Mouse (Mus musculus): ENCODE data around the gene Tmem132c. TPM values are rescaled to one million over a fixed set of nuclear protein-coding genes. Genes with fewer than 3 reads are reported as not detected.

The Tmem132c gene
- polyA plus RNA-seq, 1 experiment = 0.04 TPM

- WGBS = 74% methylated on average over 1 of the region's 1 CpGs
- no peak for TF ChIP-seq POLR2A (IDR thresholded peaks at IDR 0.05; ENCODE audit: low read depth, low read length)
- Histone ChIP-seq H3K4me3 (ENCODE audit: low read depth, low read length) (no peak overlapping the region), H3K4me1 (ENCODE audit: control insufficient read depth, insufficient read depth, insufficient read length, low read length) (peaks cover 33% of the 10 kb centered on the region; the same call in 1 of the 2 replicates), H3K27me3 (ENCODE audit: control insufficient read depth, insufficient read depth, low read length) (no peaks in the 10 kb centered on the region), H3K36me3 (ENCODE audit: control insufficient read depth, insufficient read depth, low read length) (peaks cover 12% of the 10 kb centered on the region), H3K27ac (ENCODE audit: insufficient read depth, low read depth, low read length) (peak overlapping the region; percentile 42; the same call in 1 of the 2 replicates)
These were observed 370.3 kb downstream of the Tmem132c start for GRCm38 (mm10) chr5:127611881-127612280.

- H3K4me1 ChIP-seq (ENCODE audit: control insufficient read depth, insufficient read depth, insufficient read length, low read length) = peaks cover 33% of the 10 kb centered on the region; the same call in 1 of the 2 replicates
- 93% methylated on average over 6 of the region's 6 CpGs for WGBS
- no peak overlapping the region for H3K27ac ChIP-seq (ENCODE audit: insufficient read depth, low read depth, low read length)
These were observed 370.8 kb downstream of the Tmem132c start for GRCm38 (mm10) chr5:127612397-127612796.

More at GRCm38 (mm10) chr5:127612397-127612796, 370.8 kb downstream of the Tmem132c start:
- H3K27me3 ChIP-seq (ENCODE audit: control insufficient read depth, insufficient read depth, low read length) = no peaks in the 10 kb centered on the region
- H3K36me3 ChIP-seq (ENCODE audit: control insufficient read depth, insufficient read depth, low read length) = peaks cover 10% of the 10 kb centered on the region
- TF ChIP-seq POLR2A (IDR thresholded peaks at IDR 0.05; ENCODE audit: low read depth, low read length) (no peak), CTCF (IDR thresholded peaks at IDR 0.05; ENCODE audit: extremely low read depth, insufficient read length, insufficient replicate concordance, low read depth, low read length) (no peak)
- no peak overlapping the region for H3K4me3 ChIP-seq (ENCODE audit: low read depth, low read length)

Data from small intestine, adult 2 months (tissue).